11 mouse cellular contexts compared by ENCODE assay signal in genomic region chr11:76268001-76268459, GRCm38 (mm10). TPM values are rescaled to one million over a fixed set of nuclear protein-coding genes. Genes with fewer than 3 reads are reported as not detected.
DNase-seq lines count a peak whose midpoint lies in the region; ATAC-seq lines count a peak whose summit lies in the region.
"Had no signal": no experiment of that assay in that cellular context is flagged by ENCODE, and none has a peak within 500 bp of the region (broad histone marks: within the 10 kb centered on the region; RNA-seq: fewer than 3 reads in every experiment).

No protein-coding gene starts in this region.

- no peak overlapping the region for H3K9ac ChIP-seq in embryonic facial prominence, embryonic 12.5 days
- peak overlapping the region; percentile 1; the same call in 1 of the 2 replicates for H3K9ac ChIP-seq in hindbrain, embryonic 14.5 days
- no peak overlapping the region for H3K9ac ChIP-seq in midbrain, embryonic 15.5 days

- 39% methylated on average over 5 of the region's 5 CpGs for WGBS in embryonic facial prominence, embryonic 12.5 days
- 15% methylated on average over 5 of the region's 5 CpGs for WGBS in hindbrain, embryonic 14.5 days
- WGBS in midbrain, embryonic 15.5 days, result 16% methylated on average over 5 of the region's 5 CpGs

- peak overlapping the region; percentile 14; the same call in 1 of the 2 replicates for H3K27ac ChIP-seq in embryonic facial prominence, embryonic 12.5 days
- H3K27ac ChIP-seq in hindbrain, embryonic 14.5 days, result peak overlapping the region; percentile 81
- H3K27ac ChIP-seq in midbrain, embryonic 15.5 days, result peak overlapping the region; percentile 72

- H3K36me3 ChIP-seq in embryonic facial prominence, embryonic 12.5 days, result peaks cover 31% of the 10 kb centered on the region
- H3K36me3 ChIP-seq in hindbrain, embryonic 14.5 days (replicated peaks; ENCODE audit: control insufficient read depth, insufficient read depth), result peaks cover 10% of the 10 kb centered on the region; the same call in 1 of the 2 replicates
- no peaks in the 10 kb centered on the region for H3K36me3 ChIP-seq in midbrain, embryonic 15.5 days (replicated peaks)

- H3K4me3 ChIP-seq in embryonic facial prominence, embryonic 12.5 days, result no peak overlapping the region
- no peak overlapping the region for H3K4me3 ChIP-seq in hindbrain, embryonic 14.5 days (replicated peaks; ENCODE audit: low read length)
- no peak overlapping the region for H3K4me3 ChIP-seq in midbrain, embryonic 15.5 days

- peaks cover 16% of the 10 kb centered on the region for H3K4me1 ChIP-seq in embryonic facial prominence, embryonic 12.5 days
- H3K4me1 ChIP-seq in hindbrain, embryonic 14.5 days (replicated peaks; ENCODE audit: control insufficient read depth, insufficient read depth, low read length), result peaks cover 21% of the 10 kb centered on the region; the same call in 1 of the 2 replicates
- H3K4me1 ChIP-seq in midbrain, embryonic 15.5 days, result peaks cover 23% of the 10 kb centered on the region

- DNase-seq in left cerebral cortex, adult 11 months (ENCODE audit: low spot score), result peak; percentile 19
- no peak for DNase-seq in left cerebral cortex, postnatal 36 days (ENCODE audit: low spot score in 2 of 2)
- DNase-seq in hindbrain, embryonic 14.5 days (ENCODE audit: low spot score), result peak; percentile 53
- DNase-seq in lung, postnatal 36 days, result no peak
- no peak for DNase-seq in embryo, embryonic 10.5 days (ENCODE audit: low spot score)
- no peak for DNase-seq in natural killer cell, adult 2 months (ENCODE audit: low spot score in 2 of 2)
- DNase-seq: cerebellum, adult 9-11 months had no signal

- H3K9me3 ChIP-seq in embryonic facial prominence, embryonic 12.5 days, result no peaks in the 10 kb centered on the region
- no peaks in the 10 kb centered on the region for H3K9me3 ChIP-seq in hindbrain, embryonic 14.5 days (ENCODE audit: control insufficient read depth, low read length)
- no peaks in the 10 kb centered on the region for H3K9me3 ChIP-seq in midbrain, embryonic 15.5 days

- ATAC-seq in embryonic facial prominence, embryonic 12.5 days (ENCODE audit: insufficient number of reproducible peaks, insufficient read depth, low FRiP score, low TSS enrichment), result no peak
- peak; percentile 66; the same call in 1 of the 2 replicates for ATAC-seq in hindbrain, embryonic 14.5 days (ENCODE audit: low FRiP score)
- peak; percentile 65 for ATAC-seq in midbrain, embryonic 15.5 days (replicated peaks)
- ATAC-seq: activated CD4-positive, CD25-positive, alpha-beta regulatory T cell, adult 4 months had no signal

- H3K27me3 ChIP-seq in embryonic facial prominence, embryonic 12.5 days, result no peaks in the 10 kb centered on the region
- H3K27me3 ChIP-seq in hindbrain, embryonic 14.5 days (ENCODE audit: control insufficient read depth, insufficient read depth, low read length), result no peaks in the 10 kb centered on the region
- H3K27me3 ChIP-seq in midbrain, embryonic 15.5 days (replicated peaks), result no peaks in the 10 kb centered on the region

- no peak overlapping the region for H3K4me2 ChIP-seq in embryonic facial prominence, embryonic 12.5 days (replicated peaks)
- H3K4me2 ChIP-seq in hindbrain, embryonic 14.5 days (replicated peaks), result no peak overlapping the region
- H3K4me2 ChIP-seq in midbrain, embryonic 15.5 days, result no peak overlapping the region

- intact Hi-C loops in left cerebral cortex, postnatal 36 days (cut with DNase I), result no loop called here

RNA-seq across cellular contexts. Expression of gene Glod4, which starts 24.5 kb away (rescaled TPM):
- total RNA-seq in left cerebral cortex, postnatal 36 days (2021), result 10 to 100 TPM; 47.7 to 58.2 TPM
- polyA plus RNA-seq in embryonic facial prominence, embryonic 12.5 days (2016; fragmentation: Nextera tagmentation; extraction: Ambion mirVana), result 121 and 126 TPM in 2 replicates
- 127 TPM in 2 replicates for polyA plus RNA-seq in hindbrain, embryonic 14.5 days (2014; fragmentation: Nextera tagmentation; extraction: Ambion mirVana)
- 121 and 123 TPM in 2 replicates for polyA plus RNA-seq in midbrain, embryonic 15.5 days (2015; fragmentation: Nextera tagmentation; extraction: Ambion mirVana)

RNA-seq across cellular contexts. Expression of gene Mrm3, which starts 24.5 kb away (rescaled TPM):
- 10 to 100 TPM; 17.3 to 17.8 TPM for total RNA-seq in left cerebral cortex, postnatal 36 days (2021)
- 26.3 and 27.6 TPM in 2 replicates for polyA plus RNA-seq in embryonic facial prominence, embryonic 12.5 days (2016; fragmentation: Nextera tagmentation; extraction: Ambion mirVana)
- polyA plus RNA-seq in hindbrain, embryonic 14.5 days (2014; fragmentation: Nextera tagmentation; extraction: Ambion mirVana), result 23.3 and 25.0 TPM in 2 replicates
- 25.8 and 27.0 TPM in 2 replicates for polyA plus RNA-seq in midbrain, embryonic 15.5 days (2015; fragmentation: Nextera tagmentation; extraction: Ambion mirVana)

RNA-seq across cellular contexts. Expression of gene Gemin4, which starts 50.6 kb away (rescaled TPM):
- total RNA-seq in left cerebral cortex, postnatal 36 days (2021), result 1 to 10 TPM; 7.7 to 9.6 TPM
- polyA plus RNA-seq in embryonic facial prominence, embryonic 12.5 days (2016; fragmentation: Nextera tagmentation; extraction: Ambion mirVana), result 34.5 TPM in 2 replicates
- polyA plus RNA-seq in hindbrain, embryonic 14.5 days (2014; fragmentation: Nextera tagmentation; extraction: Ambion mirVana), result 13.9 and 19.7 TPM in 2 replicates
- 13.2 and 15.6 TPM in 2 replicates for polyA plus RNA-seq in midbrain, embryonic 15.5 days (2015; fragmentation: Nextera tagmentation; extraction: Ambion mirVana)

RNA-seq across cellular contexts. Expression of gene Dbil5, which starts 50.6 kb away (rescaled TPM):
- total RNA-seq in left cerebral cortex, postnatal 36 days (2021), result 1 to 10 TPM; 1.0 to 1.3 TPM
- polyA plus RNA-seq in embryonic facial prominence, embryonic 12.5 days (2016; fragmentation: Nextera tagmentation; extraction: Ambion mirVana), result 0.72 and 0.87 TPM in 2 replicates
- 0.62 TPM in 1 of 2 replicates, not detected in the other for polyA plus RNA-seq in hindbrain, embryonic 14.5 days (2014; fragmentation: Nextera tagmentation; extraction: Ambion mirVana)
- 0.54 and 0.74 TPM in 2 replicates for polyA plus RNA-seq in midbrain, embryonic 15.5 days (2015; fragmentation: Nextera tagmentation; extraction: Ambion mirVana)
- polyA plus RNA-seq: activated CD4-positive, CD25-positive, alpha-beta regulatory T cell, adult 4 months; small intestine, adult 2 months had no signal

Comparison
In these comparisons a context has a peak if more than half of its experiments do, and no peak if none do; other contexts are left out.
1. DNase-seq: peak in left cerebral cortex, adult 11 months (single experiment) and hindbrain, embryonic 14.5 days (single experiment); none in left cerebral cortex, postnatal 36 days (0 of 2), lung, postnatal 36 days (single experiment), embryo, embryonic 10.5 days (single experiment) and natural killer cell, adult 2 months (0 of 2).
2. H3K27ac ChIP-seq: peak in every context shown above with its lines; median percentile 81 in hindbrain, embryonic 14.5 days; 72 in midbrain, embryonic 15.5 days; 14 in embryonic facial prominence, embryonic 12.5 days.